Mouse (Mus musculus) midbrain, embryonic 11.5 days (tissue): ENCODE data around the gene Wsb2. TPM values are rescaled to one million over a fixed set of nuclear protein-coding genes. Genes with fewer than 3 reads are reported as not detected.
A peak's percentile ranks its signal among the peaks of the same experiment; 100 is the strongest.
"Not testable (repeated sequence)": the region's sequence is repeated elsewhere in the genome, so short reads cannot be mapped to it uniquely, and the experiment has no call there.

Experiments used
- ATAC-seq: fragments of 200-750 bp; cut with Nextera tagmentation; 2 replicates; pipeline ENCODE4 v1.8.0; 2017; ENCODE audit warnings: moderate TSS enrichment, moderate library complexity; ENCODE audit not compliant: low FRiP score
- DNase-seq: peaks from one replicate; pipeline ENCODE4 v3.0.0; 2015; ENCODE audit warnings: low spot score; ENCODE audit errors: missing footprints
- H3K27ac ChIP-seq: fragments of 300-500 bp; sonication (generic); 2 replicates; pipeline ENCODE4 v1.5.1; 2014; ENCODE audit warnings: low read depth, low read length
- H3K27me3 ChIP-seq: fragments of 300-500 bp; sonication (generic); 2 replicates; pipeline ENCODE4 v1.6.1; 2014; ENCODE audit warnings: mild to moderate bottlenecking, low read length, moderate library complexity, mixed read lengths; ENCODE audit not compliant: control insufficient read depth, insufficient read depth
- H3K36me3 ChIP-seq: fragments of 300-500 bp; sonication (generic); 2 replicates; pipeline ENCODE4 v1.6.1; 2014; ENCODE audit warnings: mild to moderate bottlenecking, low read length, moderate library complexity, mixed read lengths; ENCODE audit not compliant: control insufficient read depth, insufficient read depth
- H3K4me1 ChIP-seq: fragments of 300-500 bp; sonication (generic); 2 replicates; pipeline ENCODE4 v1.6.1; 2014; ENCODE audit warnings: low read length; ENCODE audit not compliant: control insufficient read depth, insufficient read depth
- H3K4me2 ChIP-seq: fragments of 300-500 bp; sonication (generic); 2 replicates; pipeline ENCODE4 v1.6.1; 2014; ENCODE audit warnings: mild to moderate bottlenecking, moderate library complexity
- H3K4me3 ChIP-seq: fragments of 300-500 bp; sonication (generic); 2 replicates; pipeline ENCODE4 v1.5.1; 2014; ENCODE audit warnings: low read depth, low read length
- H3K9ac ChIP-seq: fragments of 300-500 bp; sonication (generic); 2 replicates; pipeline ENCODE4 v1.6.1; 2014; ENCODE audit warnings: low read length
- H3K9me3 ChIP-seq: fragments of 300-500 bp; sonication (generic); 2 replicates; pipeline ENCODE4 v1.6.1; 2016; ENCODE audit warnings: low read length; ENCODE audit not compliant: control insufficient read depth
- WGBS: fragments of 180-500 bp; shearing (Covaris S2); extraction: QIAGEN DNeasy Blood & Tissue Kit; methylation state at CpG from one replicate; pipeline ENCODE4 v1.1.7; 2014; 5-methylcytosine and 5-hydroxymethylcytosine counted together
- polyA plus RNA-seq: library from polyadenylated mRNA; unstranded; fragments of >200 nt; fragmentation: Nextera tagmentation; extraction: Ambion mirVana; gene quantifications from 2 replicates; pipeline ENCODE4 v1.2.1, GENCODE M21; 2014

The Wsb2 gene
- polyA plus RNA-seq, 1 experiment from 2014 or later, result 84.2 TPM

- H3K36me3 ChIP-seq, result no peaks in the 10 kb centered on the region
- WGBS, result 84% methylated on average over 7 of the region's 7 CpGs
- no peak overlapping the region for H3K4me3 ChIP-seq
- DNase-seq, result no peak
- H3K9ac ChIP-seq, result no peak overlapping the region
- no peaks in the 10 kb centered on the region for H3K4me1 ChIP-seq
- H3K4me2 ChIP-seq, result no peak overlapping the region
- no peak overlapping the region for H3K27ac ChIP-seq
- no peaks in the 10 kb centered on the region for H3K27me3 ChIP-seq
- H3K9me3 ChIP-seq, result no peaks in the 10 kb centered on the region
- no peak for ATAC-seq
These were observed 26.6 kb upstream of the Wsb2 start for GRCm38 (mm10) chr5:117330457-117330856.

- Histone ChIP-seq H3K4me2 (no peak overlapping the region), H3K4me1 (no peaks in the 10 kb centered on the region), H3K9ac (no peak overlapping the region), H3K36me3 (no peaks in the 10 kb centered on the region), H3K27ac (no peak overlapping the region), H3K9me3 (no peaks in the 10 kb centered on the region), H3K27me3 (no peaks in the 10 kb centered on the region), H3K4me3 (no peak overlapping the region)
- no peak for ATAC-seq
- WGBS, result 91% methylated on average over 10 of the region's 10 CpGs
- peak; percentile 65 for DNase-seq
These were observed 19.1 kb upstream of the Wsb2 start for GRCm38 (mm10) chr5:117337999-117338398.

- WGBS, result 87% methylated on average over 8 of the region's 8 CpGs
- DNase-seq (no peak), ATAC-seq (no peak)
- Histone ChIP-seq H3K4me2 (no peak overlapping the region), H3K4me3 (no peak overlapping the region), H3K9ac (no peak overlapping the region), H3K36me3 (no peaks in the 10 kb centered on the region), H3K27ac (no peak overlapping the region), H3K4me1 (no peaks in the 10 kb centered on the region), H3K27me3 (no peaks in the 10 kb centered on the region), H3K9me3 (no peaks in the 10 kb centered on the region)
These were observed 18.6 kb upstream of the Wsb2 start for GRCm38 (mm10) chr5:117338503-117338902.

GRCm38 (mm10) chr5:117340081-117340480 is 17.0 kb upstream of the Wsb2 start:
- Histone ChIP-seq H3K4me3 (no peak overlapping the region), H3K4me1 (no peaks in the 10 kb centered on the region), H3K9me3 (no peaks in the 10 kb centered on the region), H3K9ac (no peak overlapping the region), H3K4me2 (no peak overlapping the region), H3K36me3 (no peaks in the 10 kb centered on the region), H3K27me3 (no peaks in the 10 kb centered on the region), H3K27ac (no peak overlapping the region)
- WGBS, result 80% methylated on average over 6 of the region's 6 CpGs
- ATAC-seq (no peak), DNase-seq (no peak)

GRCm38 (mm10) chr5:117341896-117342295 is 15.2 kb upstream of the Wsb2 start:
- Histone ChIP-seq H3K9ac (no peak overlapping the region), H3K36me3 (no peaks in the 10 kb centered on the region), H3K27me3 (no peaks in the 10 kb centered on the region), H3K9me3 (no peaks in the 10 kb centered on the region), H3K27ac (no peak overlapping the region), H3K4me3 (no peak overlapping the region), H3K4me1 (no peaks in the 10 kb centered on the region), H3K4me2 (no peak overlapping the region)
- WGBS, result 84% methylated on average over 6 of the region's 6 CpGs
- DNase-seq (no peak), ATAC-seq (no peak)

GRCm38 (mm10) chr5:117344496-117344895 is 12.6 kb upstream of the Wsb2 start:
- not testable (repeated sequence) for H3K9ac ChIP-seq, DNase-seq, H3K4me1 ChIP-seq, H3K27me3 ChIP-seq, H3K4me3 ChIP-seq, ATAC-seq, H3K4me2 ChIP-seq, H3K9me3 ChIP-seq, H3K27ac ChIP-seq, H3K36me3 ChIP-seq
- 91% methylated on average over 5 of the region's 5 CpGs for WGBS

GRCm38 (mm10) chr5:117345432-117345976 is 11.6 kb upstream of the Wsb2 start:
- Histone ChIP-seq H3K4me1 (no peaks in the 10 kb centered on the region), H3K36me3 (no peaks in the 10 kb centered on the region), H3K27me3 (no peaks in the 10 kb centered on the region), H3K9me3 (no peaks in the 10 kb centered on the region), H3K4me3 (no peak overlapping the region), H3K9ac (no peak overlapping the region), H3K4me2 (no peak overlapping the region), H3K27ac (no peak overlapping the region)
- DNase-seq (peak; percentile 60), ATAC-seq (no peak)
- 81% methylated on average over 5 of the region's 5 CpGs for WGBS

GRCm38 (mm10) chr5:117346281-117346680 is 10.8 kb upstream of the Wsb2 start:
- no peaks in the 10 kb centered on the region for H3K9me3 ChIP-seq
- DNase-seq, result no peak
- H3K4me3 ChIP-seq, result no peak overlapping the region
- H3K27ac ChIP-seq, result no peak overlapping the region
- H3K4me2 ChIP-seq, result no peak overlapping the region
- no peak for ATAC-seq
- H3K9ac ChIP-seq, result no peak overlapping the region
- H3K36me3 ChIP-seq, result no peaks in the 10 kb centered on the region
- no peaks in the 10 kb centered on the region for H3K27me3 ChIP-seq
- no peaks in the 10 kb centered on the region for H3K4me1 ChIP-seq
- WGBS, result 74% methylated on average over 3 of the region's 3 CpGs

GRCm38 (mm10) chr5:117347011-117347410 is 10.1 kb upstream of the Wsb2 start:
- no peak for ATAC-seq
- DNase-seq, result no peak
- Histone ChIP-seq H3K27me3 (no peaks in the 10 kb centered on the region), H3K4me2 (no peak overlapping the region), H3K27ac (no peak overlapping the region), H3K9ac (no peak overlapping the region), H3K36me3 (no peaks in the 10 kb centered on the region), H3K9me3 (no peaks in the 10 kb centered on the region), H3K4me1 (no peaks in the 10 kb centered on the region), H3K4me3 (no peak overlapping the region)
- 85% methylated on average over 5 of the region's 5 CpGs for WGBS

- no peak overlapping the region for H3K4me3 ChIP-seq
- no peak for ATAC-seq
These were observed 9.3 kb upstream of the Wsb2 start for GRCm38 (mm10) chr5:117347838-117348237.

More at GRCm38 (mm10) chr5:117347838-117348237, 9.3 kb upstream of the Wsb2 start:
- Histone ChIP-seq H3K9me3 (no peaks in the 10 kb centered on the region), H3K36me3 (no peaks in the 10 kb centered on the region), H3K27ac (no peak overlapping the region), H3K27me3 (no peaks in the 10 kb centered on the region), H3K4me2 (no peak overlapping the region), H3K4me1 (no peaks in the 10 kb centered on the region), H3K9ac (no peak overlapping the region)
- DNase-seq, result no peak
- WGBS, result 90% methylated on average over 2 of the region's 2 CpGs
